Mouse (Mus musculus) limb, embryonic 14.5 days (tissue): ENCODE measurements around the gene Eva1b. TPM values are rescaled to one million over a fixed set of nuclear protein-coding genes. Genes with fewer than 3 reads are reported as not detected.

Experiments
- ATAC-seq: fragments of 200-750 bp; cut with Nextera tagmentation; 2 replicates; pipeline ENCODE4 v1.8.0; 2017; ENCODE audit warnings: low read depth, moderate number of reproducible peaks, moderate TSS enrichment; ENCODE audit not compliant: low FRiP score
- DNase-seq: peaks from one replicate; pipeline ENCODE4 v3.0.0-alpha.2; 2015; ENCODE audit warnings: low spot score
- H3K27ac ChIP-seq: fragments of 300-500 bp; sonication (generic); replicated peaks from 2 replicates; pipeline ENCODE4 v1.5.1; 2014; ENCODE audit warnings: low read depth, mild to moderate bottlenecking, low read length, moderate library complexity, mixed read lengths
- H3K27me3 ChIP-seq: fragments of 300-500 bp; sonication (generic); 2 replicates; pipeline ENCODE4 v1.6.1; 2014; ENCODE audit warnings: low read length, mixed read lengths; ENCODE audit not compliant: control insufficient read depth, insufficient read depth
- H3K36me3 ChIP-seq: fragments of 300-500 bp; sonication (generic); 2 replicates; pipeline ENCODE4 v1.6.1; 2014; ENCODE audit warnings: mild to moderate bottlenecking, low read length, moderate library complexity, mixed read lengths; ENCODE audit not compliant: control insufficient read depth, insufficient read depth
- H3K4me1 ChIP-seq: fragments of 300-500 bp; sonication (generic); 2 replicates; pipeline ENCODE4 v1.6.1; 2014; ENCODE audit warnings: antibody characterized with exemption, low read length, mixed read lengths; ENCODE audit not compliant: control insufficient read depth, insufficient read depth
- H3K4me2 ChIP-seq: fragments of 300-500 bp; sonication (generic); replicated peaks from 2 replicates; pipeline ENCODE4 v1.6.1; 2014; ENCODE audit warnings: low read depth, mild to moderate bottlenecking, low read length, moderate library complexity; ENCODE audit not compliant: severe bottlenecking
- H3K4me3 ChIP-seq: fragments of 300-500 bp; sonication (generic); replicated peaks from 2 replicates; pipeline ENCODE4 v1.5.1; 2014; ENCODE audit warnings: low read length
- H3K9ac ChIP-seq: fragments of 300-500 bp; sonication (generic); 2 replicates; pipeline ENCODE4 v1.6.1; 2014; ENCODE audit warnings: mild to moderate bottlenecking, low read depth, low read length, moderate library complexity; ENCODE audit not compliant: severe bottlenecking
- H3K9me3 ChIP-seq: fragments of 300-500 bp; sonication (generic); 2 replicates; pipeline ENCODE4 v1.6.1; 2016; ENCODE audit warnings: low read length; ENCODE audit not compliant: control insufficient read depth
- POLR2A ChIP-seq: fragments of 200-500 bp; IDR thresholded peaks from 2 replicates; pipeline ENCODE4 v1.8.0; 2012; ENCODE audit warnings: inconsistent platforms, mild to moderate bottlenecking, moderate library complexity, borderline replicate concordance; ENCODE audit not compliant: insufficient read depth, insufficient read length; ENCODE audit errors: extremely low read depth
- WGBS: fragments of 180-500 bp; shearing (Covaris S2); extraction: QIAGEN DNeasy Blood & Tissue Kit; methylation state at CpG from one replicate; pipeline ENCODE4 v1.1.7; 2014; 5-methylcytosine and 5-hydroxymethylcytosine counted together
- polyA plus RNA-seq, 2 experiments: library from polyadenylated mRNA; depleted of rRNA in 1 of 2; stranded (reverse) in 1 of 2; unstranded in 1 of 2; fragments of >200 nt; fragmentation: Nextera tagmentation in 1 of 2; extraction: Ambion mirVana in 1 of 2; gene quantifications; 2 replicates each; pipeline versions ENCODE4 v1.2.1 to v1.2.3; 2012 to 2014

Eva1b gene
- polyA plus RNA-seq, 2 experiments = 101 to 120 TPM

GRCm38 (mm10) chr4:126194216-126194615, 46.7 kb downstream of the Eva1b start:
- H3K4me3 ChIP-seq = no peak overlapping the region
- H3K9ac ChIP-seq = no peak overlapping the region
- no peak for TF ChIP-seq POLR2A
- no peak overlapping the region for H3K27ac ChIP-seq
- H3K9me3 ChIP-seq = no peaks in the 10 kb centered on the region
- H3K4me2 ChIP-seq = no peak overlapping the region
- peaks cover 66% of the 10 kb centered on the region for H3K36me3 ChIP-seq
- H3K4me1 ChIP-seq = peaks cover 4% of the 10 kb centered on the region; the same call in 1 of the 2 replicates
- no peak for DNase-seq
- ATAC-seq = no peak
- H3K27me3 ChIP-seq = no peaks in the 10 kb centered on the region

- H3K4me3 ChIP-seq = no peak overlapping the region
- ATAC-seq = no peak
- WGBS = 92% methylated on average over 4 of the region's 4 CpGs
- H3K4me1 ChIP-seq = peaks cover 9% of the 10 kb centered on the region
- H3K27ac ChIP-seq = no peak overlapping the region
- TF ChIP-seq POLR2A = no peak
- H3K9ac ChIP-seq = no peak overlapping the region
- peaks cover 59% of the 10 kb centered on the region for H3K36me3 ChIP-seq
- no peaks in the 10 kb centered on the region for H3K27me3 ChIP-seq
- DNase-seq = no peak
- no peaks in the 10 kb centered on the region for H3K9me3 ChIP-seq
- no peak overlapping the region for H3K4me2 ChIP-seq
Measured at GRCm38 (mm10) chr4:126194916-126195315, 47.4 kb downstream of the Eva1b start.

- H3K36me3 ChIP-seq = peaks cover 42% of the 10 kb centered on the region
- no peak overlapping the region for H3K4me3 ChIP-seq
- no peak overlapping the region for H3K27ac ChIP-seq
- H3K4me1 ChIP-seq = peaks cover 21% of the 10 kb centered on the region
- TF ChIP-seq POLR2A = no peak
- no peak overlapping the region for H3K9ac ChIP-seq
- ATAC-seq (no peak), DNase-seq (no peak)
- H3K27me3 ChIP-seq = no peaks in the 10 kb centered on the region
- H3K4me2 ChIP-seq = no peak overlapping the region
- 77% methylated on average over 3 of the region's 3 CpGs for WGBS
- no peaks in the 10 kb centered on the region for H3K9me3 ChIP-seq
Measured at GRCm38 (mm10) chr4:126197485-126197884, 49.9 kb downstream of the Eva1b start.

Other genes starting within 250 kb of the Eva1b start
- gene Csf3r, start 123.2 kb upstream of the Eva1b start, polyA plus RNA-seq (2012; rRNA removed) = 1.6 and 2.1 TPM in 2 replicates
- 0.32 and 0.68 TPM in 2 replicates for gene Csf3r, start 123.2 kb upstream of the Eva1b start, polyA plus RNA-seq (2014; fragmentation: Nextera tagmentation; extraction: Ambion mirVana)
- gene Mrps15, start 100.8 kb upstream of the Eva1b start, polyA plus RNA-seq (2012; rRNA removed) = 78.0 and 83.5 TPM in 2 replicates
- 139 and 140 TPM in 2 replicates for gene Mrps15, start 100.8 kb upstream of the Eva1b start, polyA plus RNA-seq (2014; fragmentation: Nextera tagmentation; extraction: Ambion mirVana)
- 5.3 and 5.8 TPM in 2 replicates for gene Oscp1, start 89.2 kb upstream of the Eva1b start, polyA plus RNA-seq (2012; rRNA removed)
- 13.2 and 13.8 TPM in 2 replicates for gene Oscp1, start 89.2 kb upstream of the Eva1b start, polyA plus RNA-seq (2014; fragmentation: Nextera tagmentation; extraction: Ambion mirVana)
- gene Lsm10, start 51.1 kb upstream of the Eva1b start, polyA plus RNA-seq (2012; rRNA removed) = 44.0 and 50.4 TPM in 2 replicates
- gene Lsm10, start 51.1 kb upstream of the Eva1b start, polyA plus RNA-seq (2014; fragmentation: Nextera tagmentation; extraction: Ambion mirVana) = 53.7 and 54.3 TPM in 2 replicates
- gene Stk40, start 43.8 kb upstream of the Eva1b start, polyA plus RNA-seq (2012; rRNA removed) = 21.3 and 25.5 TPM in 2 replicates
- gene Stk40, start 43.8 kb upstream of the Eva1b start, polyA plus RNA-seq (2014; fragmentation: Nextera tagmentation; extraction: Ambion mirVana) = 27.9 and 29.1 TPM in 2 replicates
- gene Sh3d21, start 15.7 kb downstream of the Eva1b start, polyA plus RNA-seq (2012; rRNA removed) = 7.1 and 8.5 TPM in 2 replicates
- gene Sh3d21, start 15.7 kb downstream of the Eva1b start, polyA plus RNA-seq (2014; fragmentation: Nextera tagmentation; extraction: Ambion mirVana) = 8.9 and 10.9 TPM in 2 replicates
- gene Thrap3, start 55.0 kb downstream of the Eva1b start, polyA plus RNA-seq (2012; rRNA removed) = 168 and 191 TPM in 2 replicates
- 204 and 229 TPM in 2 replicates for gene Thrap3, start 55.0 kb downstream of the Eva1b start, polyA plus RNA-seq (2014; fragmentation: Nextera tagmentation; extraction: Ambion mirVana)
- 113 and 119 TPM in 2 replicates for gene Map7d1, start 108.6 kb downstream of the Eva1b start, polyA plus RNA-seq (2012; rRNA removed)
- 58.3 and 68.4 TPM in 2 replicates for gene Map7d1, start 108.6 kb downstream of the Eva1b start, polyA plus RNA-seq (2014; fragmentation: Nextera tagmentation; extraction: Ambion mirVana)
- 93.6 and 113 TPM in 2 replicates for gene Trappc3, start 114.6 kb downstream of the Eva1b start, polyA plus RNA-seq (2012; rRNA removed)
- 34.5 and 38.3 TPM in 2 replicates for gene Trappc3, start 114.6 kb downstream of the Eva1b start, polyA plus RNA-seq (2014; fragmentation: Nextera tagmentation; extraction: Ambion mirVana)
- 50.3 and 57.4 TPM in 2 replicates for gene Col8a2, start 139.0 kb downstream of the Eva1b start, polyA plus RNA-seq (2012; rRNA removed)
- gene Col8a2, start 139.0 kb downstream of the Eva1b start, polyA plus RNA-seq (2014; fragmentation: Nextera tagmentation; extraction: Ambion mirVana) = 74.6 and 75.4 TPM in 2 replicates
- 66.3 and 77.4 TPM in 2 replicates for gene Adprhl2, start 174.0 kb downstream of the Eva1b start, polyA plus RNA-seq (2012; rRNA removed)
- 59.9 and 69.1 TPM in 2 replicates for gene Adprhl2, start 174.0 kb downstream of the Eva1b start, polyA plus RNA-seq (2014; fragmentation: Nextera tagmentation; extraction: Ambion mirVana)
- gene Tekt2, start 177.9 kb downstream of the Eva1b start, polyA plus RNA-seq (2012; rRNA removed) = 48.9 and 52.5 TPM in 2 replicates
- gene Tekt2, start 177.9 kb downstream of the Eva1b start, polyA plus RNA-seq (2014; fragmentation: Nextera tagmentation; extraction: Ambion mirVana) = 14.4 and 18.7 TPM in 2 replicates